Mouse (Mus musculus): Measurements from ENCODE around the gene Crebrf.
A peak's percentile ranks its signal among the peaks of the same experiment; 100 is the strongest.

GRCm38 (mm10) chr17:26715271-26715758, at the start of gene Crebrf:
- TF ChIP-seq CTCF (IDR thresholded peaks at IDR 0.05; ENCODE audit: low read depth) (no peak), EP300 (IDR thresholded peaks at IDR 0.05; ENCODE audit: low read depth) (peak; percentile 74; the same call in 1 of the 2 replicates)

Measured in heart, postnatal 0 days (tissue).